Mouse (Mus musculus) heart, adult 2 months (tissue): ENCODE results near the gene 4933411K16Rik. TPM values are rescaled to one million over a fixed set of nuclear protein-coding genes. Genes with fewer than 3 reads are reported as not detected.

Source experiments
- DNase-seq, 2 experiments: peaks; one replicate each; pipeline ENCODE4 v3.0.0; 2021
- H3K27ac ChIP-seq: fragments of 200-600 bp; 2 replicates; pipeline ENCODE4 v1.8.1; 2022
- H3K27me3 ChIP-seq: fragments of 200-500 bp; 2 replicates; pipeline ENCODE4 v1.6.1; 2012; ENCODE audit warnings: mild to moderate bottlenecking, low read length, inconsistent platforms, mixed read lengths; ENCODE audit not compliant: control insufficient read depth, insufficient read depth
- H3K36me3 ChIP-seq: fragments of 200-500 bp; 2 replicates; pipeline ENCODE4 v1.6.1; 2012; ENCODE audit warnings: low read length, inconsistent platforms; ENCODE audit not compliant: control insufficient read depth, insufficient read depth
- H3K4me1 ChIP-seq: fragments of 200-500 bp; 2 replicates; pipeline ENCODE4 v1.6.1; 2011; ENCODE audit warnings: low read length; ENCODE audit not compliant: control insufficient read depth, insufficient read depth
- H3K4me3 ChIP-seq: fragments of 200-600 bp; 2 replicates; pipeline ENCODE4 v1.8.1; 2022
- H3K79me2 ChIP-seq: fragments of 200-500 bp; replicated peaks from 2 replicates; pipeline ENCODE4 v1.6.1; 2012; ENCODE audit warnings: mild to moderate bottlenecking, inconsistent platforms, low read length, moderate library complexity, mixed read lengths; ENCODE audit not compliant: control insufficient read depth, insufficient read depth
- H3K9ac ChIP-seq: fragments of 200-500 bp; 2 replicates; pipeline ENCODE4 v1.6.1; 2012; ENCODE audit warnings: low read depth, mild to moderate bottlenecking, control low read depth, inconsistent platforms, low read length, mixed read lengths
- CTCF ChIP-seq: fragments of 200-600 bp; IDR thresholded peaks from 2 replicates; pipeline ENCODE4 v1.8.1; 2022; ENCODE audit warnings: antibody characterized with exemption, mild to moderate bottlenecking, moderate library complexity
- EP300 ChIP-seq: fragments of 200-500 bp; IDR thresholded peaks from 2 replicates; pipeline ENCODE4 v1.6.1; 2011; ENCODE audit warnings: low read depth, low read length, control low read depth; ENCODE audit not compliant: insufficient read depth
- POLR2A ChIP-seq: fragments of 200-500 bp; IDR thresholded peaks from 2 replicates; pipeline ENCODE4 v1.6.1; 2011; ENCODE audit warnings: mild to moderate bottlenecking, low read depth, low read length, control low read depth; ENCODE audit not compliant: insufficient read depth
- WGBS: fragments of 180-500 bp; shearing (Covaris S2); methylation state at CpG from one replicate; pipeline ENCODE4 v1.1.7; 2018; 5-methylcytosine and 5-hydroxymethylcytosine counted together
- intact Hi-C: fragments of 180-260 bp; cut with DNase I; formaldehyde crosslinking; loops from one replicate; pipeline ENCODE4 v1.15.1; 2025
- polyA plus RNA-seq: library from polyadenylated mRNA; depleted of rRNA; stranded (reverse); fragments of >200 nt; gene quantifications from 2 replicates; pipeline ENCODE4 v1.2.3, GENCODE M21; 2012
- total RNA-seq, 2 experiments: library from RNA; stranded (reverse); gene quantifications; 2 replicates each; pipeline ENCODE4 v1.2.3; 2021

4933411K16Rik gene
- total and polyA plus RNA-seq, 3 experiments = 0.23 to 0.41 TPM; not detected in 1

GRCm38 (mm10) chr19:42071221-42071620, 19.2 kb downstream of the 4933411K16Rik start:
- H3K27me3 ChIP-seq = no peaks in the 10 kb centered on the region
- intact Hi-C loops = no loop called here
- no peak overlapping the region for H3K4me3 ChIP-seq
- no peak for TF ChIP-seq EP300
- TF ChIP-seq POLR2A = no peak
- TF ChIP-seq CTCF = no peak
- no peak overlapping the region for H3K9ac ChIP-seq
- H3K36me3 ChIP-seq = no peaks in the 10 kb centered on the region
- peaks cover 4% of the 10 kb centered on the region for H3K4me1 ChIP-seq
- H3K27ac ChIP-seq = no peak overlapping the region
- WGBS = 72% methylated on average over 7 of the region's 7 CpGs
- DNase-seq = no peak
- no peaks in the 10 kb centered on the region for H3K79me2 ChIP-seq

GRCm38 (mm10) chr19:42071886-42072608, 20.0 kb downstream of the 4933411K16Rik start:
- no peaks in the 10 kb centered on the region for H3K27me3 ChIP-seq
- H3K79me2 ChIP-seq = no peaks in the 10 kb centered on the region
- peaks cover 4% of the 10 kb centered on the region for H3K4me1 ChIP-seq
- 72% methylated on average over 15 of the region's 15 CpGs for WGBS
- no peak for DNase-seq
- H3K9ac ChIP-seq = no peak overlapping the region
- no peak overlapping the region for H3K27ac ChIP-seq
- intact Hi-C loops = no loop called here
- TF ChIP-seq EP300 (no peak), POLR2A (no peak), CTCF (no peak)
- no peaks in the 10 kb centered on the region for H3K36me3 ChIP-seq
- no peak overlapping the region for H3K4me3 ChIP-seq

- DNase-seq = no peak
- H3K4me3 ChIP-seq = no peak overlapping the region
- H3K36me3 ChIP-seq = no peaks in the 10 kb centered on the region
- no peak for TF ChIP-seq POLR2A
- TF ChIP-seq CTCF = peak; percentile 23; the same call in 1 of the 2 replicates
- no peak overlapping the region for H3K9ac ChIP-seq
- peaks cover 4% of the 10 kb centered on the region for H3K4me1 ChIP-seq
- H3K27ac ChIP-seq = no peak overlapping the region
- H3K79me2 ChIP-seq = no peaks in the 10 kb centered on the region
- H3K27me3 ChIP-seq = no peaks in the 10 kb centered on the region
- WGBS = 60% methylated on average over 7 of the region's 7 CpGs
- intact Hi-C loops = no loop called here
Measured at GRCm38 (mm10) chr19:42072802-42073201, 20.8 kb downstream of the 4933411K16Rik start.

- WGBS = 87% methylated on average over 2 of the region's 2 CpGs
- DNase-seq = peak in 1 of 2 experiments; percentile 25
- Histone ChIP-seq H3K4me1 (no peaks in the 10 kb centered on the region), H3K4me3 (no peak overlapping the region), H3K27ac (no peak overlapping the region), H3K36me3 (no peaks in the 10 kb centered on the region), H3K9ac (no peak overlapping the region), H3K79me2 (no peaks in the 10 kb centered on the region), H3K27me3 (no peaks in the 10 kb centered on the region)
- intact Hi-C loops = no loop called here
- TF ChIP-seq POLR2A (no peak), CTCF (no peak), EP300 (no peak)
Measured at GRCm38 (mm10) chr19:42075051-42075450, 23.0 kb downstream of the 4933411K16Rik start.

- no peak for DNase-seq
- no peak for TF ChIP-seq POLR2A
- no peak for TF ChIP-seq CTCF
- no peak for TF ChIP-seq EP300
- Histone ChIP-seq H3K27me3 (no peaks in the 10 kb centered on the region), H3K4me1 (no peaks in the 10 kb centered on the region), H3K36me3 (no peaks in the 10 kb centered on the region), H3K79me2 (no peaks in the 10 kb centered on the region), H3K27ac (no peak overlapping the region), H3K9ac (no peak overlapping the region), H3K4me3 (no peak overlapping the region)
- WGBS = 91% methylated on average over 16 of the region's 16 CpGs
- intact Hi-C loops = no loop called here
Measured at GRCm38 (mm10) chr19:42075992-42076391, 23.9 kb downstream of the 4933411K16Rik start.

GRCm38 (mm10) chr19:42078566-42078965, 26.5 kb downstream of the 4933411K16Rik start:
- 91% methylated on average over 8 of the region's 8 CpGs for WGBS
- Histone ChIP-seq H3K9ac (no peak overlapping the region), H3K79me2 (no peaks in the 10 kb centered on the region), H3K27ac (no peak overlapping the region), H3K4me3 (no peak overlapping the region), H3K4me1 (no peaks in the 10 kb centered on the region), H3K36me3 (no peaks in the 10 kb centered on the region), H3K27me3 (no peaks in the 10 kb centered on the region)
- TF ChIP-seq POLR2A = no peak
- TF ChIP-seq CTCF = no peak
- no peak for TF ChIP-seq EP300
- intact Hi-C loops = no loop called here
- no peak for DNase-seq
